Mouse (Mus musculus) ES-Bruce4 (cell line): ENCODE measurements around the gene Nppb.

Experiments
- EP300 ChIP-seq: IDR thresholded peaks from 2 replicates; pipeline ENCODE4 v1.6.1; 2011; ENCODE audit warnings: low read depth, low read length; ENCODE audit not compliant: insufficient read depth
- POLR2A ChIP-seq: IDR thresholded peaks from one replicate; pipeline ENCODE4 v1.8.1; 2011; ENCODE audit warnings: low read length; ENCODE audit not compliant: insufficient read depth

DNA sequence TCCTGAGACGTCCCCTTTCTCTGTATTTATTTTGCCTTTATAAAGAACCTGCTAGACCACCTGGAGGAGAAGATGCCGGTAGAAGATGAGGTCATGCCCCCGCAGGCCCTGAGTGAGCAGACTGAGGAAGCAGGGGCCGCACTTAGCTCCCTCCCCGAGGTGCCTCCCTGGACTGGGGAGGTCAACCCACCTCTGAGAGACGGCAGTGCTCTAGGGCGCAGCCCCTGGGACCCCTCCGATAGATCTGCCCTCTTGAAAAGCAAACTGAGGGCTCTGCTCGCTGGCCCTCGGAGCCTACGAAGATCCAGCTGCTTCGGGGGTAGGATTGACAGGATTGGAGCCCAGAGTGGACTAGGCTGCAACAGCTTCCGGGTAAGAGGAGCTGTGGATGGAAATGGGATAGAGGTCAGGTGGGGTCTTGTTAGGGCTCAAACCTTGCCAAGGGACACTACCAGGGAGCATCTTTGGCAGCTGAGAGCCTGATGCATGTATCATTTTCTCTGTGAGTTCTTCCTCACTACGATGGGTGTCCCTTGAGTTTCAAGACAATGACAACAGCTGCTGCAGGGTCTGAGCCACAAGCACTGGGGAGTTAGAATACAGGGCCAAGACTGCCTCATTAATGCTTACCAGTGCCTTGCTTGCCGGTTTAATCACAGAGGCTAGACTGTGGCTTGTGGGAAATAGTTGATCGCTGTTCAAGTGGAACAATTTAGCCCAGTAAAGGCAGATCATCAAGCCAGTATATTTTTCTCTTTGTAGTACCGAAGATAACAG, 15.6 kb downstream of the Nppb start:
- TF ChIP-seq EP300 (no peak), POLR2A (no peak)
